ENCODE assay signal across 8 mouse cellular contexts in genomic region chr16:67620826-67621505, GRCm38 (mm10). TPM values are rescaled to one million over a fixed set of nuclear protein-coding genes. Genes with fewer than 3 reads are reported as not detected.
A peak's percentile ranks its signal among the peaks of the same experiment; 100 is the strongest.
DNase-seq lines count a peak whose midpoint lies in the region; ATAC-seq and TF ChIP-seq lines count a peak whose summit lies in the region.

Gene Cadm2, minus strand, starts transcription at chr16:67620908.

- H3K27me3 ChIP-seq in cerebellum, adult 2 months (ENCODE audit: control insufficient read depth, insufficient read depth, low read length) = no peaks in the 10 kb centered on the region
- no peaks in the 10 kb centered on the region for H3K27me3 ChIP-seq in forebrain, embryonic 16.5 days (replicated peaks; ENCODE audit: control insufficient read depth, insufficient read depth, low read length)
- H3K27me3 ChIP-seq in liver, embryonic 16.5 days (ENCODE audit: control insufficient read depth, insufficient read depth, low read depth, low read length) = peaks cover 31% of the 10 kb centered on the region
- H3K27me3 ChIP-seq in neural tube, embryonic 14.5 days (ENCODE audit: control insufficient read depth, insufficient read depth, low read length) = no peaks in the 10 kb centered on the region

- 1% methylated on average over 21 of the region's 35 CpGs for WGBS in cerebellum, adult 2 months
- WGBS in forebrain, embryonic 16.5 days = under 1% methylated on average over 35 of the region's 35 CpGs
- 2% methylated on average over 22 of the region's 35 CpGs for WGBS in liver, embryonic 16.5 days (ENCODE audit: insufficient replicate concordance)
- 2% methylated on average over 19 of the region's 35 CpGs for WGBS in neural tube, embryonic 14.5 days

- peak within 1 kb of the TSS; percentile 57 for H3K4me2 ChIP-seq in forebrain, embryonic 16.5 days (ENCODE audit: low read length)
- peak within 1 kb of the TSS; percentile 82 for H3K4me2 ChIP-seq in liver, embryonic 16.5 days (ENCODE audit: low read depth, low read length)
- H3K4me2 ChIP-seq in neural tube, embryonic 14.5 days (ENCODE audit: low read depth, low read length) = peak within 1 kb of the TSS; percentile 65

- TF ChIP-seq POLR2A in cerebellum, adult 2 months (IDR thresholded peaks at IDR 0.05; ENCODE audit: borderline replicate concordance, insufficient read depth, low read length) = peak; percentile 24; the same call in 1 of the 2 replicates

- peak within 1 kb of the TSS; percentile 100 for H3K4me3 ChIP-seq in cerebellum, adult 2 months (replicated peaks; ENCODE audit: insufficient read depth, low read depth, low read length)
- H3K4me3 ChIP-seq in forebrain, embryonic 16.5 days (replicated peaks; ENCODE audit: low read length) = peak within 1 kb of the TSS; percentile 70
- H3K4me3 ChIP-seq in liver, embryonic 16.5 days (ENCODE audit: low read depth, low read length) = peak within 1 kb of the TSS; percentile 56
- peak within 1 kb of the TSS; percentile 77 for H3K4me3 ChIP-seq in neural tube, embryonic 14.5 days (ENCODE audit: low read depth, low read length)

- no peaks in the 10 kb centered on the region for H3K36me3 ChIP-seq in forebrain, embryonic 16.5 days (ENCODE audit: control insufficient read depth, insufficient read depth)
- H3K36me3 ChIP-seq in liver, embryonic 16.5 days (ENCODE audit: control insufficient read depth, insufficient read depth) = no peaks in the 10 kb centered on the region
- H3K36me3 ChIP-seq in neural tube, embryonic 14.5 days (ENCODE audit: control insufficient read depth, insufficient read depth, low read length) = no peaks in the 10 kb centered on the region

- H3K9me3 ChIP-seq in forebrain, embryonic 16.5 days (ENCODE audit: control insufficient read depth, low read length) = no peaks in the 10 kb centered on the region
- no peaks in the 10 kb centered on the region for H3K9me3 ChIP-seq in liver, embryonic 16.5 days (replicated peaks; ENCODE audit: control insufficient read depth, low read length)
- H3K9me3 ChIP-seq in neural tube, embryonic 14.5 days (ENCODE audit: control insufficient read depth, low read length) = no peaks in the 10 kb centered on the region

- TF ChIP-seq CTCF in cerebellum, adult 2 months (IDR thresholded peaks at IDR 0.05; ENCODE audit: borderline replicate concordance, insufficient read depth, low read depth, low read length) = no peak

- H3K4me1 ChIP-seq in cerebellum, adult 2 months (ENCODE audit: control insufficient read depth, insufficient read depth, low read length) = no peaks in the 10 kb centered on the region
- peaks cover 8% of the 10 kb centered on the region for H3K4me1 ChIP-seq in forebrain, embryonic 16.5 days (replicated peaks; ENCODE audit: control insufficient read depth, insufficient read depth, low read length)
- H3K4me1 ChIP-seq in liver, embryonic 16.5 days (ENCODE audit: control insufficient read depth, low read depth, low read length) = no peaks in the 10 kb centered on the region; the same call in none of the 2 replicates
- no peaks in the 10 kb centered on the region for H3K4me1 ChIP-seq in neural tube, embryonic 14.5 days (ENCODE audit: control insufficient read depth, insufficient read depth, low read length)

- peak; percentile 99 for ATAC-seq in forebrain, embryonic 16.5 days
- peak; percentile 100 for ATAC-seq in liver, embryonic 16.5 days (ENCODE audit: low read depth)
- peak; percentile 98 for ATAC-seq in neural tube, embryonic 14.5 days (ENCODE audit: low read depth)

- intact Hi-C loops in heart, postnatal 14 days (cut with DNase I) = no loop called here

- peak; percentile 98 for DNase-seq in Muller cell, postnatal 12 days (ENCODE audit: inconsistent ontology term)
- DNase-seq in cerebellum, adult 2 months = peak; percentile 97
- peak; percentile 77 to 83 for DNase-seq in heart, postnatal 14 days
- DNase-seq in kidney, postnatal 4 days = peak; percentile 91 to 94
- peak; percentile 95 for DNase-seq in testis, postnatal 10 days (ENCODE audit: low spot score)

- H3K27ac ChIP-seq in cerebellum, adult 2 months (ENCODE audit: insufficient read depth, low read length) = peak within 1 kb of the TSS; percentile 70
- peak within 1 kb of the TSS; percentile 88 for H3K27ac ChIP-seq in forebrain, embryonic 16.5 days (ENCODE audit: low read length)
- no peak within 1 kb of the TSS for H3K27ac ChIP-seq in liver, embryonic 16.5 days (ENCODE audit: low read length)
- H3K27ac ChIP-seq in neural tube, embryonic 14.5 days (ENCODE audit: low read depth, low read length) = peak within 1 kb of the TSS; percentile 94

- peak within 1 kb of the TSS; percentile 80 for H3K9ac ChIP-seq in forebrain, embryonic 16.5 days (replicated peaks; ENCODE audit: low read depth, low read length)
- H3K9ac ChIP-seq in liver, embryonic 16.5 days (ENCODE audit: low read depth, low read length) = no peak within 1 kb of the TSS
- peak within 1 kb of the TSS; percentile 80 for H3K9ac ChIP-seq in neural tube, embryonic 14.5 days (replicated peaks; ENCODE audit: low read depth, low read length)

RNA-seq across cellular contexts. Expression of gene Cadm2, which starts in this region (rescaled TPM):
- polyA plus RNA-seq in cerebellum, adult 2 months (2012; rRNA removed) = 47.7 and 49.8 TPM in 2 replicates
- polyA plus RNA-seq in forebrain, embryonic 16.5 days (2015; fragmentation: Nextera tagmentation; extraction: Ambion mirVana) = 40.6 and 46.9 TPM in 2 replicates
- under 1 TPM; 0.20 to 0.67 TPM for total RNA-seq in heart, postnatal 14 days (2021)
- polyA plus RNA-seq in liver, embryonic 16.5 days (2015; fragmentation: Nextera tagmentation; extraction: Ambion mirVana) = not detected in 2 replicates
- polyA plus RNA-seq in neural tube, embryonic 14.5 days (2014; fragmentation: Nextera tagmentation; extraction: Ambion mirVana) = 52.9 and 65.6 TPM in 2 replicates

Comparison
In these comparisons a context has a peak if more than half of its experiments do, and no peak if none do; other contexts are left out.
1. RNA of gene Cadm2 (polyA plus RNA-seq): 52.9 to 65.6 TPM in neural tube, embryonic 14.5 days, 47.7 to 49.8 TPM in cerebellum, adult 2 months and 40.6 to 46.9 TPM in forebrain, embryonic 16.5 days; not detected in liver, embryonic 16.5 days; every median in the first group is over 10 times any median in the second.
2. Peak in DNase-seq in heart, postnatal 14 days; RNA of the gene not detected or under 1 TPM.
3. Peak in ATAC-seq, H3K4me3 ChIP-seq and H3K4me2 ChIP-seq in liver, embryonic 16.5 days; RNA of the gene not detected or under 1 TPM.
4. Peak in every context shown above with its lines, with median percentiles within 50 percentile points of each other: DNase-seq, H3K4me3 ChIP-seq, ATAC-seq and H3K4me2 ChIP-seq.